Mouse (Mus musculus) bone marrow, adult 2 months (tissue): Measurements from ENCODE around the gene Acyp1. TPM values are rescaled to one million over a fixed set of nuclear protein-coding genes. Genes with fewer than 3 reads are reported as not detected.

Source experiments
- H3K27ac ChIP-seq: fragments of 200-500 bp; 2 replicates; pipeline ENCODE4 v1.5.1; 2012; ENCODE audit warnings: low read depth, mild to moderate bottlenecking, control low read depth, inconsistent platforms, low read length; ENCODE audit not compliant: control insufficient read depth, poor library complexity, insufficient read depth
- H3K4me1 ChIP-seq: fragments of 200-500 bp; 2 replicates; pipeline ENCODE4 v1.6.1; 2011; ENCODE audit warnings: low read length; ENCODE audit not compliant: control insufficient read depth, insufficient read depth
- H3K4me3 ChIP-seq: fragments of 200-500 bp; replicated peaks from 2 replicates; pipeline ENCODE3; 2011; ENCODE audit warnings: mild to moderate bottlenecking, low read depth, low read length, control low read depth; ENCODE audit not compliant: control insufficient read depth
- CTCF ChIP-seq: fragments of 200-500 bp; IDR thresholded peaks from 2 replicates; pipeline ENCODE4 v1.5.1; 2011; ENCODE audit warnings: low read length, control low read depth; ENCODE audit not compliant: control insufficient read depth, insufficient read depth
- POLR2A ChIP-seq: fragments of 200-500 bp; IDR thresholded peaks from 2 replicates; pipeline ENCODE4 v1.6.1; 2011; ENCODE audit warnings: low read depth, mild to moderate bottlenecking, control low read depth, low read length, borderline replicate concordance; ENCODE audit not compliant: control insufficient read depth
- WGBS: fragments of 180-500 bp; shearing (Covaris S2); methylation state at CpG from one replicate; pipeline ENCODE4 v1.1.7; 2018; 5-methylcytosine and 5-hydroxymethylcytosine counted together
- polyA plus RNA-seq: library from polyadenylated mRNA; stranded (reverse); fragments of >200 nt; gene quantifications from 2 replicates; pipeline ENCODE4 v1.2.4, GENCODE M21; 2011; ENCODE audit warnings: low replicate concordance; ENCODE audit not compliant: missing spikeins, insufficient read depth, insufficient read length

Acyp1 gene
- polyA plus RNA-seq, 1 experiment = 8.1 TPM

- TF ChIP-seq CTCF = no peak
- no peak for TF ChIP-seq POLR2A
Measured at GRCm38 (mm10) chr12:85252083-85252482, 36.2 kb downstream of the Acyp1 start.

GRCm38 (mm10) chr12:85237553-85237952, 50.7 kb downstream of the Acyp1 start:
- 93% methylated on average over 5 of the region's 5 CpGs for WGBS
- Histone ChIP-seq H3K4me1 (no peaks in the 10 kb centered on the region), H3K27ac (no peak overlapping the region), H3K4me3 (no peak overlapping the region)
- TF ChIP-seq POLR2A = no peak
- no peak for TF ChIP-seq CTCF

More at GRCm38 (mm10) chr12:85252083-85252482, 36.2 kb downstream of the Acyp1 start:
- WGBS = 82% methylated on average over 3 of the region's 3 CpGs
- Histone ChIP-seq H3K27ac (no peak overlapping the region), H3K4me3 (no peak overlapping the region), H3K4me1 (peaks cover 4% of the 10 kb centered on the region; the same call in 1 of the 2 replicates)

GRCm38 (mm10) chr12:85233376-85234358, 54.6 kb downstream of the Acyp1 start:
- 87% methylated on average over 21 of the region's 21 CpGs for WGBS
- H3K4me3 ChIP-seq = no peak overlapping the region
- no peak overlapping the region for H3K27ac ChIP-seq
- no peaks in the 10 kb centered on the region for H3K4me1 ChIP-seq
- TF ChIP-seq POLR2A = no peak
- no peak for TF ChIP-seq CTCF

GRCm38 (mm10) chr12:85227876-85228599, 60.2 kb downstream of the Acyp1 start:
- H3K4me1 ChIP-seq = no peaks in the 10 kb centered on the region
- 67% methylated on average over 15 of the region's 15 CpGs for WGBS
- no peak overlapping the region for H3K4me3 ChIP-seq
- TF ChIP-seq POLR2A (no peak), CTCF (no peak)
- no peak overlapping the region for H3K27ac ChIP-seq

- WGBS = 86% methylated on average over 7 of the region's 7 CpGs
- Histone ChIP-seq H3K4me3 (no peak overlapping the region), H3K4me1 (no peaks in the 10 kb centered on the region), H3K27ac (no peak overlapping the region; the same call in 1 of the 2 replicates)
- TF ChIP-seq CTCF = no peak
- TF ChIP-seq POLR2A = no peak
Measured at GRCm38 (mm10) chr12:85227227-85227626, 61.0 kb downstream of the Acyp1 start.

Other genes with a start within 250 kb of the Acyp1 start
- gene Prox2, start 177.7 kb downstream of the Acyp1 start, polyA plus RNA-seq = 2.2 and 2.9 TPM in 2 replicates
- gene Dlst, start 177.6 kb downstream of the Acyp1 start, polyA plus RNA-seq = 87.0 and 102 TPM in 2 replicates
- gene Rps6kl1, start 137.2 kb downstream of the Acyp1 start, polyA plus RNA-seq = 0.63 TPM in 1 of 2 replicates, not detected in the other
- 1.6 TPM in 1 of 2 replicates, not detected in the other for gene Pgf, start 110.6 kb downstream of the Acyp1 start, polyA plus RNA-seq
- 17.0 and 32.9 TPM in 2 replicates for gene Eif2b2, start 69.0 kb downstream of the Acyp1 start, polyA plus RNA-seq
- gene Mlh3, start 17.8 kb downstream of the Acyp1 start, polyA plus RNA-seq = 5.2 and 6.2 TPM in 2 replicates
- gene Zc2hc1c, start 153 bp upstream of the Acyp1 start, polyA plus RNA-seq = 0.72 TPM in 1 of 2 replicates, not detected in the other
- gene Nek9, start 50.9 kb upstream of the Acyp1 start, polyA plus RNA-seq = 14.2 and 25.4 TPM in 2 replicates
- gene Tmed10, start 86.4 kb upstream of the Acyp1 start, polyA plus RNA-seq = 39.8 and 59.6 TPM in 2 replicates
- gene Fos, start 185.5 kb upstream of the Acyp1 start, polyA plus RNA-seq = 8.6 TPM in 1 of 2 replicates, not detected in the other